Mouse (Mus musculus) hindlimb bud, embryonic 11.5 days (tissue): ENCODE measurements around the gene Ankrd13d.
A peak's percentile ranks its signal among the peaks of the same experiment; 100 is the strongest.

Source experiments
- DNase-seq: peaks from one replicate; pipeline ENCODE4 v3.0.0-alpha.2; 2012; ENCODE audit warnings: low read depth, low spot score; ENCODE audit errors: extremely low spot score

Gene Ankrd13d

GRCm38 (mm10) chr19:4227894-4228678 is 54.9 kb downstream of the Ankrd13d start:
- DNase-seq: peak; percentile 74

GRCm38 (mm10) chr19:4227446-4227845 is 55.5 kb downstream of the Ankrd13d start:
- no peak for DNase-seq

GRCm38 (mm10) chr19:4226779-4227178 is 56.2 kb downstream of the Ankrd13d start:
- DNase-seq: no peak

- no peak for DNase-seq
Observed at GRCm38 (mm10) chr19:4222165-4222564, 60.8 kb downstream of the Ankrd13d start.

- no peak for DNase-seq
Observed at GRCm38 (mm10) chr19:4220957-4221743, 61.8 kb downstream of the Ankrd13d start.

GRCm38 (mm10) chr19:4220416-4220815 is 62.5 kb downstream of the Ankrd13d start:
- DNase-seq: no peak
